Mouse (Mus musculus) neural tube, embryonic 11.5 days (tissue): ENCODE data around the gene E2f1. TPM values are rescaled to one million over a fixed set of nuclear protein-coding genes. Genes with fewer than 3 reads are reported as not detected.

Experiments used
- ATAC-seq: fragments of 200-750 bp; cut with Nextera tagmentation; 2 replicates; pipeline ENCODE4 v1.8.0; 2017; ENCODE audit warnings: moderate number of reproducible peaks, mild to moderate bottlenecking, moderate TSS enrichment, moderate library complexity; ENCODE audit not compliant: insufficient read depth, low FRiP score, low TSS enrichment
- DNase-seq: peaks from one replicate; pipeline ENCODE4 v3.0.0-alpha.2; 2015; ENCODE audit warnings: low spot score
- H3K27ac ChIP-seq: fragments of 300-500 bp; sonication (generic); 2 replicates; pipeline ENCODE4 v1.5.1; 2014; ENCODE audit warnings: low read depth, mild to moderate bottlenecking, low read length
- H3K27me3 ChIP-seq: fragments of 300-500 bp; sonication (generic); 2 replicates; pipeline ENCODE4 v1.6.1; 2014; ENCODE audit warnings: mild to moderate bottlenecking, low read length, mixed read lengths; ENCODE audit not compliant: control insufficient read depth, insufficient read depth
- H3K36me3 ChIP-seq: fragments of 300-500 bp; sonication (generic); 2 replicates; pipeline ENCODE4 v1.6.1; 2014; ENCODE audit warnings: mild to moderate bottlenecking, low read length, moderate library complexity, mixed read lengths; ENCODE audit not compliant: control insufficient read depth, insufficient read depth
- H3K4me1 ChIP-seq: fragments of 300-500 bp; sonication (generic); 2 replicates; pipeline ENCODE4 v1.6.1; 2014; ENCODE audit warnings: low read length, mixed read lengths; ENCODE audit not compliant: control insufficient read depth, insufficient read depth
- H3K4me2 ChIP-seq: fragments of 300-500 bp; sonication (generic); 2 replicates; pipeline ENCODE4 v1.6.1; 2014; ENCODE audit warnings: low read depth, mild to moderate bottlenecking, moderate library complexity
- H3K4me3 ChIP-seq: fragments of 300-500 bp; sonication (generic); 2 replicates; pipeline ENCODE4 v1.5.1; 2014; ENCODE audit warnings: low read depth, low read length
- H3K9ac ChIP-seq: fragments of 300-500 bp; sonication (generic); 2 replicates; pipeline ENCODE4 v1.6.1; 2014; ENCODE audit warnings: mild to moderate bottlenecking, low read length
- H3K9me3 ChIP-seq: fragments of 300-500 bp; sonication (generic); 2 replicates; pipeline ENCODE4 v1.6.1; 2016; ENCODE audit warnings: low read length; ENCODE audit not compliant: control insufficient read depth
- WGBS: fragments of 180-500 bp; shearing (Covaris S2); extraction: QIAGEN DNeasy Blood & Tissue Kit; methylation state at CpG from one replicate; pipeline ENCODE4 v1.1.7; 2014; 5-methylcytosine and 5-hydroxymethylcytosine counted together
- polyA plus RNA-seq: library from polyadenylated mRNA; unstranded; fragments of >200 nt; fragmentation: Nextera tagmentation; extraction: Ambion mirVana; gene quantifications from 2 replicates; pipeline ENCODE4 v1.2.1, GENCODE M21; 2014

Gene E2f1
- polyA plus RNA-seq, result 13.1 and 13.9 TPM in 2 replicates

DNA sequence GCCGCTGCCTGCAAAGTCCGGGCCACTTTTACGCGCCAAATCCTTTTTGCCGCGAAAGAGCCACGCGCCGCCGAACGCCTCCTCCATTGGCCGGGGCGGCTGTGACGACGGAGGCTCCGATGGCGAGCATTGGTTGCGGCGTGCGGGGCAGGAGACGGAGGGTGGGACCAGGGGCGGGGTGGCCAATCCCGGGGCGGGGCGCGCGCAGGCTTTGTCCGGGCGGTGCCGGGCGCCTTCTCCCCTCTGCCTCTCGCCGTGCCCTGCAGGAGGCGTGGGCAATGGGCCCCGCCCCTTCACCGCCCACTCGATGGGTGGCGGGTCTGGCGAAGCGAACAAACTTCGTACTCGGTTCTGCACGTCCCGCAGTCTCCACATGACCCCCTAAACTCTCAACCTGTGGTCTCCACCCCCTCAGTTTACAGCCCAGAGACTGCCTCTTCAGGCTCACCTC is at the start of gene E2f1:
Gene E2f1, minus strand, starts transcription at position 57 of the 451 bp plus-strand sequence.
- WGBS, result under 1% methylated on average over 30 of the region's 44 CpGs
- Histone ChIP-seq H3K27me3 (no peaks in the 10 kb centered on the region), H3K9me3 (no peaks in the 10 kb centered on the region), H3K27ac (peak within 1 kb of the TSS; percentile 85), H3K9ac (peak within 1 kb of the TSS; percentile 88), H3K4me1 (peaks cover 27% of the 10 kb centered on the region), H3K4me2 (peak within 1 kb of the TSS; percentile 76), H3K36me3 (no peaks in the 10 kb centered on the region), H3K4me3 (peak within 1 kb of the TSS; percentile 88)
- ATAC-seq (peak; percentile 96), DNase-seq (peak; percentile 98)

DNA sequence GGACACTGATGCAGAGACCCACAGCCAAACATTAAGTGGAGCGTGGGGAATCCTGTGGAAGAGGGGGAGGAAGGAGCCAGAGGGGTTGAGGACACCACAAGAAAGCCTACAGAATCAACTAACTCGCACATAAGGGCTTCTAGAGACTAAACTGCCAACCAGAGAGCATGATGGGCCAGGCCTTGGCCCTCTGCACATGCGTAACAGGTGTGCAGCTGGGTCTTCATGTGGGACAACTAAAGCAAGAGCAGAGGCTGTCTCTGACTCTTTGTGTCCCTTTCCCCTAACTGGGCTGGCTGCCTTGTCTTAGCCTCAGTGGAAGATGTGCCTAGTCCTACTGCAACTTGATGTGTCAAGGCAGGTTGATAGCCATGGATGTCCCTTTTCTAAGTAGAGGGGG is 47.4 kb upstream of the E2f1 start:
- DNase-seq (no peak), ATAC-seq (no peak)
- Histone ChIP-seq H3K4me2 (no peak overlapping the region), H3K36me3 (no peaks in the 10 kb centered on the region), H3K27me3 (no peaks in the 10 kb centered on the region), H3K4me1 (no peaks in the 10 kb centered on the region; the same call in 1 of the 2 replicates), H3K9me3 (no peaks in the 10 kb centered on the region), H3K4me3 (no peak overlapping the region), H3K27ac (no peak overlapping the region), H3K9ac (no peak overlapping the region)
- WGBS, result 93% methylated on average over 3 of the region's 3 CpGs

DNA sequence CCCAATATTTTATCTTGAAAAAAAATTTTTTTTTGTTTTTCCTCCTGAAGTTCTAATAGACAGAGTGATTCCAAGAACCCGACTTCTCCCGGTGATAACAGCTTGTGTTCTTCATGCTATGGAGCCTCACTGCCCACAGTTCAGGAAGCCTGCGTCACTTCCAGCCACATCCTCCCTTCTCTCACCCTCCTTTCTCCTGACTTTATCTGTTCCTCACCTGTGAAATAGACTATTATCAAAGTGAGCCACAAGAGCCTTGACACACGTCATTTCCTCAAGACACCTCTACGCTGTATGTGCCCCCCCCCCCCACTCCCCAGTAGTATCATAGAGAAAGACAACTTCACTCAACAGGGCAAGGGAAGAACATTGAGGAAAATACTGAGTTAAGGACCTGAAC is 46.0 kb upstream of the E2f1 start:
- no peak overlapping the region for H3K4me3 ChIP-seq
- H3K36me3 ChIP-seq, result no peaks in the 10 kb centered on the region
- H3K9ac ChIP-seq, result no peak overlapping the region
- no peak overlapping the region for H3K27ac ChIP-seq
- H3K27me3 ChIP-seq, result no peaks in the 10 kb centered on the region
- no peak overlapping the region for H3K4me2 ChIP-seq
- no peaks in the 10 kb centered on the region for H3K9me3 ChIP-seq
- DNase-seq (no peak), ATAC-seq (no peak)
- WGBS, result 95% methylated on average over 5 of the region's 5 CpGs
- no peaks in the 10 kb centered on the region; the same call in 1 of the 2 replicates for H3K4me1 ChIP-seq

DNA sequence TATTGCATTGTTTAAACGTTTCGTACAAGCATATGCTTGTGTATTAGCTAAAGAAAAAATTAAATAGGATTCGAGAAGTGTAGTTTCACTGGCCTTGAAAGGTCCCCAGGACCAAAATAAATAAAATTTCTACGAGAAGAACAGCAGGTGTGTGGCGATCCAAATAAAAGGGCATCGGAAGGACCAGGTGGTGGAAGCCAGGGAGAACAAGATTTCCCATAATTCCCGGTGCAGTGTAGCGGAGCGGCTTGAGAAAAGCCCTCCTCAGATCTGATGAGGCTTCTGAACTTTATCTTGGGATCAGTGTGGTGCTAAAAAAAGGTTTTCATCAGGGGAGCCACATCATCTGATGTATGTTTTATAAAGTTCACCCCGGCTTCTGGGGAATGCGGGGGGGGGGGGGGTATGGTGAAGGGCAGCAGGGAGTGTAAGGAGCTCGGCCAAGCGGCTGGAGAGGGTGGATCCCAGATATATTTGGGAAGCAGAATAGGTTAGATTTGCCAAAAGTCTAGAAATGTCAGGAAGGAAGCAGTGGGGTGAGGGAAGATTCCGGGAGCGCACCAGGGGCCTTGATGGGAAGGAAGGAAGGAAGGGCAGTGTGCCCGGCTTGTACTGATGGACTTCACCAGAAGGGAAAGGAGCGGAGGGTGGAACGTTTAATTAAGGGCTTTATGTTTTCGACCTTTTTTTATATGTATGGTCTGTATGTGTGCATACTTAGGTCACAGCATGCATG is 45.3 kb upstream of the E2f1 start:
- Histone ChIP-seq H3K27ac (no peak overlapping the region; the same call in 1 of the 2 replicates), H3K4me3 (no peak overlapping the region), H3K4me1 (no peaks in the 10 kb centered on the region; the same call in 1 of the 2 replicates), H3K9ac (no peak overlapping the region), H3K4me2 (no peak overlapping the region), H3K27me3 (no peaks in the 10 kb centered on the region), H3K36me3 (no peaks in the 10 kb centered on the region), H3K9me3 (no peaks in the 10 kb centered on the region)
- no peak for ATAC-seq
- WGBS, result 74% methylated on average over 19 of the region's 19 CpGs
- DNase-seq, result no peak

DNA sequence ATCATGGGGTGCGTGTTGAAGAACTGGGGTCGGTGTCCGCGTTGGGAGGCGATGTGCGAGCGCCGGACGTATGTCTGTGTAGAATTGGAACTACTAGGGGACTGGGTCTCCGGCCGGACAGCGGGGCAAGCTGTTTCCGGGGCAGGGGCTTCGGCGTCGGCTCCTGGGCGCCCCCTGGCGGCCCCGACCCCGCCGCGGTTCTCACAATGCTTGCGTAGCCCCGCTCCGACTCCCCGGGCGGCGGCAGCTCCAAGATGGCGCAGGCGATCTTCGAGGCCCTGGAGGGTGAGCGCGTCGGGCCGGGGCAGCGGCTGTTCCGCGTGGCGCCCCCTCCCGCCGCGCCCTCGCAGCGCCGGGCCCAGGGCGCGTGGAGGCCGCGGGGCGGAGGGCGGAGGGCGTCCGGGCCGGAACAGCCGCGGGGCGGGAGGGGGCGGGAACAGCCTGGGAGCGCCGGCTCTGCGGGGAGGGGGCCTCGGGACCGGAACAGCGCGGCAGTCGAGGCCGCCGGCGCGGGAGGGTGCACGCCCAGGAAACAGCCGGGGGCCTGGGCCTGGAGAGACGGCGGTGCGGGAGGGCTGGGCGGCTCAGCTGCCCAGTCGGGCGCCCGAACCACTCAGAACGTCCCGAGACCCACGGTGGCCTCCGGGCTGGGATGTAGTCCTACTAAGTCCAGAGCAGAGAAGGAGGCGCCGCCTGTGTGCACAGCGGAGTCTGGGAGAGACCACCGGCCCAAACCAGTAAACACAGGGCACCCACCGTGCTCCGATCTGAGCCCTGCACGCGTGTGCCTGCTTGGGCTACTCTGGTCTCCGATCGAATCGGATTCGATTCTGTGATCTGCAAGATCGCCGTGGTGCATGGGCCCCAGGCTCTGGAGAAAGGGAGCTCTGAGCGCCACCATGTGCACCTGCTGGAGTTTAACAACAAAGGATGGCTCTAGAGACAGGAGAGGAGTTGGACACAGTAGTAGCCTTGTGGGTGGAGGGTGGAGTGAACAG is 43.7 kb upstream of the E2f1 start, which contains the start of the genes Zfp341 and 4930519P11Rik:
Gene Zfp341, plus strand, starts transcription at position 180 of the 998 bp plus-strand sequence.
Gene 4930519P11Rik, minus strand, starts transcription at position 320 of the 998 bp plus-strand sequence.
- DNase-seq (peak; percentile 98), ATAC-seq (peak; percentile 94)
- peak within 1 kb of the TSS; percentile 87 for H3K9ac ChIP-seq
- H3K27me3 ChIP-seq, result no peaks in the 10 kb centered on the region
- peak within 1 kb of the TSS; percentile 51 for H3K4me2 ChIP-seq
- no peaks in the 10 kb centered on the region for H3K36me3 ChIP-seq
- no peaks in the 10 kb centered on the region; the same call in 1 of the 2 replicates for H3K4me1 ChIP-seq
- peak within 1 kb of the TSS; percentile 55 for H3K4me3 ChIP-seq
- H3K9me3 ChIP-seq, result no peaks in the 10 kb centered on the region
- peak within 1 kb of the TSS; percentile 96 for H3K27ac ChIP-seq
- under 1% methylated on average over 81 of the region's 98 CpGs for WGBS

DNA sequence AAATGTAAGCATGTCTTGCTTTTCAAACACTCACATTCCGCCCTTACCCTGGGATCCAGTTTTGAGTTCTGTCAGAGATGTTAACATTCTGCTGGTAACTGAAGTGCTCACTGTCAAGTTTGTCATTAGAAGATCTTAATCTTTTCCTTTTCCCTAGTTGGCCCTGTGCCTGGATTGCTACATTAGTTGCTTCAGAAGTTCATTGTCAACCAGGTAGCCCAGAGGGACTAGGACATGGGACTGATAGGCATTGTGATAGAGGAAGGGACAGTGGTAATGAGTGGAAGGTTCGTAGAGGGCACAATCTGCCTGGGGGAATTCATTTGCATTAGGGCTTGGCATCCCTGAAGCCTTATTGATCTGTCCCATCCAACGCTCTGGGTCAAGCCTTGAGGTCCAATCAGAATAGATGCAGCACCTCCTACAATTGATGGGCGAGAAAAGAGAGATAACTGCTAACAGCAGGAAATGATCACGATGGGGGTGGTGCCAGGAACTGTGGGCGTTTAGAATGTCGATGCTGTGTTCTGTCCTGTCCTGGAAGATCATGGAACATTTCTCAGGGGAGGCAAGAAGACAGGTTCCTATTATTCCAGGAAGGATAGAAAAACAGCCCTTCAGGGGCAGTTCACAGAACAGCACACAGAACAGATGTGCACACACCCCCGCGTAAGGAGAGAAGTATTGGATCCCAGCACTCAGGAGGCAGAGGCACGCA is 39.5 kb upstream of the E2f1 start:
- H3K36me3 ChIP-seq, result no peaks in the 10 kb centered on the region
- H3K9ac ChIP-seq, result no peak overlapping the region
- 66% methylated on average over 10 of the region's 10 CpGs for WGBS
- no peak overlapping the region for H3K27ac ChIP-seq
- no peaks in the 10 kb centered on the region; the same call in 1 of the 2 replicates for H3K4me1 ChIP-seq
- H3K4me3 ChIP-seq, result no peak overlapping the region
- DNase-seq (no peak), ATAC-seq (no peak)
- no peaks in the 10 kb centered on the region for H3K9me3 ChIP-seq
- H3K4me2 ChIP-seq, result no peak overlapping the region
- H3K27me3 ChIP-seq, result no peaks in the 10 kb centered on the region

DNA sequence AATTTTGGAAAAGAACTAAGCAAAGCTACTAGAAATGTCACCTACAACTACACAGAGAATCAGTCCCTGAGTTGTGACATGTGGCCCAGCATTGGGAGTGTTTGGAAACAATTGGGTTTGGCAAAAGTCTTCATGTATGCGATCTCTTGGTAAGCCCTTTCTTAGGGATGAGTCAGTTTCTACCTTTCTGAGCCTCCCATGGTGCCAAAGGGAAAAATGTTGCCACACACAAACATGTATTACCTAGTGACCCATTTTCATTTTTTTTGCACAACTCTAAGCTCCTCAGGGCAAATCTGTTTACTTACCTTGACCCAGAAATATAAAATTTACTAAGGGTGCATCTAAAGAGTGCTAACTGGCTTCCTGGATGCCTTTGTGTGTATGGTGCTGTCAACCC is 37.3 kb upstream of the E2f1 start:
- H3K36me3 ChIP-seq, result no peaks in the 10 kb centered on the region
- no peak overlapping the region for H3K9ac ChIP-seq
- no peak overlapping the region for H3K27ac ChIP-seq
- H3K4me2 ChIP-seq, result no peak overlapping the region
- no peaks in the 10 kb centered on the region for H3K9me3 ChIP-seq
- ATAC-seq (no peak), DNase-seq (no peak)
- H3K27me3 ChIP-seq, result no peaks in the 10 kb centered on the region
- 85% methylated on average over 1 of the region's 1 CpGs for WGBS
- H3K4me3 ChIP-seq, result no peak overlapping the region
- no peaks in the 10 kb centered on the region for H3K4me1 ChIP-seq

DNA sequence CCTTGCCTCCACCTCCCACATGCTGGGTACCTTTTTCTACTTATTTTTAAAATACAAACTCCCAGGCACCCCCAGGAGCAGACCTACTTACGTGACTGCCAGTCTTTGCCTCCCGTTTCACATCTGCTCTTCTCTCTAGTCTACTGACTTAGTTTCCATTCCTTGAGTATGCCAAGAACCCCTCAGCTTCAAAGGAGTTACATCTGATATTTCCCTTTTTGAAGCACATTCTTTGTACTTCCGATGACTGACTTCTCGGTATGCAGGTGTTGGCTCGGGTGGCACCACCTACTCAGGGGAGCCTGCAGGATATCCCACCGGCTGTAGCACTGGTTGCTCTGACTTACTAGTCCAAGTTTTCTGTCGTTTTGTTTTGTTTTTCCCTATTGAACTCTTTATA is 34.5 kb upstream of the E2f1 start:
- Histone ChIP-seq H3K9ac (no peak overlapping the region), H3K4me1 (no peaks in the 10 kb centered on the region), H3K9me3 (no peaks in the 10 kb centered on the region), H3K4me3 (peak overlapping the region; percentile 21; the same call in 1 of the 2 replicates), H3K4me2 (peak overlapping the region; percentile 42), H3K36me3 (no peaks in the 10 kb centered on the region), H3K27ac (no peak overlapping the region), H3K27me3 (no peaks in the 10 kb centered on the region)
- DNase-seq (no peak), ATAC-seq (no peak)
- 41% methylated on average over 7 of the region's 7 CpGs for WGBS
